Mouse (Mus musculus): ENCODE measurements around the gene Gm12216.
"Not testable (repeated sequence)": the region's sequence is repeated elsewhere in the genome, so short reads cannot be mapped to it uniquely, and the experiment has no call there.

The Gm12216 gene

GRCm38 (mm10) chr11:53858761-53859580 lies at the start of gene Gm12216:
Gm12216 (minus strand) TSS chr11:53859256.
- DNase-seq (ENCODE audit: low spot score) = peak; percentile 57

DNA sequence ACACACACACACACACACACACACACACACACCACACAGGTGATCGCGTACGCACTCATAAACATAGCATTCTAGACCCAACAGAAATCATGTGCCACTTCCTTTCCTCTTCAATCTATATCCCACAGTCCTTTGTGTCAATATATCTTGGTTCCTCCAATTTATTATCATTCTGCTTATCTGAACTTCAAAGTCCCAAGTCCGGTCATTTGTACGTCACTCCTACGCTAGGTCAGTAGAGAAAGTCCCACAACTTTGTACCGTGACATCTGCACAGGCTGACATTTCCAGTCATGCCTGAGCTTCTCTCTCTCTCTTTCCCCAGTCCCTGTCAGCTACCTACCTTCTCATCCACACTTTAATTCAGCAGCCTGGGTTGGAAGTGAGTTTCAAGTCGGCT lies 49.6 kb upstream of the Gm12216 start:
- no peak for DNase-seq (ENCODE audit: low spot score)

DNA sequence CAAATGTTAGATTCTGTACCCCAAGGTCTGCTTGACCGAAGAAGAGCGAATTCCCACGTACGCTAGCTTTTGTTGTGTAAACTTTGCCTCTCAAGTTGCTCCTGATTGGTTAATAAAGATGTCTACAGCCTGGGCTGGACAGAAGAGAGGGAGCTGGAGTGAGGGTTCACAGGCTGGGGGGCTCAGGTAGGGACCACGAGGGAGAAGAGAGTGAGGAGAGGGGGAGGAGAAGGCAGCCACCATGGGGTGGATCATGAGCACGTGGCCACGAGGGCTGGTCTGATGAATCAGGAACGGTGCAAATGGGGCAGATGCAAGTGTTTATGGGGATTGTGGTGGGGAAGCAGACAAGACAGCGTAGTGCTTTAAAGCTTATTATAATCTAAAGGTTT lies 45.5 kb upstream of the Gm12216 start:
- no peak for DNase-seq (ENCODE audit: low spot score)

DNA sequence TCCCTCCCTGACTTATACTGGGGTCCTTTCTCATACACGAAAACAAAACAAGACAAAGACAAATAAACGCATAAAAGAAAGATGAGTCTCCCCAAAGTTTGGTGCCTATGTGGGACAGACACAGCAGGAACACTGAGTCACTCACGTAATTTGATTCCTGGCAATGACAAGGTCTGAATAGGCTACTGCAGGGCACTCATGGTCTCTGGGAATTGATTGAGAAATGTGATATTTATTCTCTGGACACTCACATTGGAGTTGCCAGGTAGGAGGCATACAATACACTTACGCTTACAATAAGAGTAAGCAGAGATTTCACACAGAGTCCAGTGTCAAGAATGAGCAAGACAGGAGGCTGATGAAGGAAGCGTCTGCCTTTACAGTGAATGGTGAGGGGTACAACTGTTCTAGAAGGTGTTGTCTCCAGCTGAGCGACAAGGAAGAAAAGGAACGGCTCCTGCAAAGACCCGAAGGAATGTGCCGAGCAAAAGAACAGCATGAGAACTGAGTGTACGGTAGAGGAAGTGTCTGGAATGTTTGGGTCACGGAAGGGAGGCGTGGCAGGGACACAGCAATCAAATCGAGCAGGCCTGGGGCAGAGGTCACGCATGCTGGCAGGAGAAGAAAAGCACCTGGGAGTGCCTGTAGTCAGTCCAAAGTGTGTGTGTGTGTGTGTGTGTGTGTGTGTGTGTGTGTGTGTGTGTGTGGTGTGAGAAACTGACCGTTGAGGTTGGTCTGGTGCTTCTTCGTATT lies 44.9 kb upstream of the Gm12216 start:
- peak; percentile 76 for DNase-seq (ENCODE audit: low spot score)

- DNase-seq (ENCODE audit: low spot score) = no peak
Observed at GRCm38 (mm10) chr11:53902741-53903140, 43.7 kb upstream of the Gm12216 start.

- DNase-seq (ENCODE audit: low spot score) = no peak
Observed at GRCm38 (mm10) chr11:53900991-53901390, 41.9 kb upstream of the Gm12216 start.

DNA sequence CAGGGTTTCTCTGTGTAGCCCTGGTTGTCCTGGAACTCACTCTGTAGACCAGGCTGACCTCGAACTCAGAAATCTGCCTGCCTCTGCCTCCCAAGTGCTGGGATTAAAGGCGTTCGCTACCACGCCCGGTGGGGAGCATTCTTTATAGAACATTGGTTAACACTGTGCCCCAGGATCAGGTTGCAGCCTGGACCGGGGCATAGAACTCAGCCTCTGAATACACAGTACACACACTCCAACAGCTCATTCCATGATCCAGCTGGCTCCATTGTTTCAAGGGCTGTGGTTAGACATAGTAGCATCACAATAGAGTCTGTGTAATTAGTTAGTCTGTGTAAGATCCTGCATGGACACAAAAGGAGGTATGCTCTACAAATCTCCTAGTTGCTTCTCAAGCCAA lies 40.9 kb upstream of the Gm12216 start:
- no peak for DNase-seq (ENCODE audit: low spot score)

DNA sequence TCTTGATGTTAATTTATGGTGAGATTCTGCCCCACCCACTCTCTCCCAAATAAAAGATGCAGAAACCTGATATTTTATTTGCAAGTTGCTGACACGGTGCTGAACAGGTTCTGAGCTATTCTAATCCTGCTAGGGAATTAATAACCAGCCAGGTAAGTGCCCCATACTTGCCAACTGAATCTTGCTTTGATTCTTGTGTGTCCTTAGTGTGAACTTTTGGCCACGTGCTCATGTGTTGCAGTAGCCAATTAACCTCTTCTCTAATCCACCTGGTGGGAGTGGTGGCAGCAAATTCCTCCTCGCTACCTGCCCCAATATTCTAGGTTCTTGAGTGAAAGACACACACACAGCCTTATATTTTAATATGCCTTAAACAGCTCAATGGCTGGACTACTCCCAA lies 39.9 kb upstream of the Gm12216 start:
- DNase-seq (ENCODE audit: low spot score) = no peak

DNA sequence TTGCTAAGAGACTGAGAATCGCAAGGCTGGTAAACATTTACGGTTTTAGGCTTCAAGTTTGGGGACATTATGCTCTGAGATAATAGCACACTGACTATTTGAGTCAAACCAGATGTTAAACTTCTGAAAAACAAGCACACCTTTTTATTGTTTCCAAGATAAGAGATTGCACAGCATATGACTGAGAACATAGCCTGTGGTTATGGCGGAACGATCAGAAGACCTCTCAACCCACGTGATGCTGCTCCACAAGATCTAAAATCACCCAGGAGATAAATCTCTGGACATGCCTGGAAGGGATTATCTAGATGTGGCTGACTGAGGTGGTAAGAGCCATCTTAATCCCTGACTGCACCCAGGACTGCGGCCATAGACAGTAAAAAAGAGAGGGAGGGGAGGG lies 37.9 kb upstream of the Gm12216 start:
- no peak for DNase-seq (ENCODE audit: low spot score)

GRCm38 (mm10) chr11:53893451-53893850 lies 34.4 kb upstream of the Gm12216 start:
- DNase-seq (ENCODE audit: low spot score) = no peak

- no peak for DNase-seq (ENCODE audit: low spot score)
Observed at GRCm38 (mm10) chr11:53892716-53893416, 33.8 kb upstream of the Gm12216 start.

DNA sequence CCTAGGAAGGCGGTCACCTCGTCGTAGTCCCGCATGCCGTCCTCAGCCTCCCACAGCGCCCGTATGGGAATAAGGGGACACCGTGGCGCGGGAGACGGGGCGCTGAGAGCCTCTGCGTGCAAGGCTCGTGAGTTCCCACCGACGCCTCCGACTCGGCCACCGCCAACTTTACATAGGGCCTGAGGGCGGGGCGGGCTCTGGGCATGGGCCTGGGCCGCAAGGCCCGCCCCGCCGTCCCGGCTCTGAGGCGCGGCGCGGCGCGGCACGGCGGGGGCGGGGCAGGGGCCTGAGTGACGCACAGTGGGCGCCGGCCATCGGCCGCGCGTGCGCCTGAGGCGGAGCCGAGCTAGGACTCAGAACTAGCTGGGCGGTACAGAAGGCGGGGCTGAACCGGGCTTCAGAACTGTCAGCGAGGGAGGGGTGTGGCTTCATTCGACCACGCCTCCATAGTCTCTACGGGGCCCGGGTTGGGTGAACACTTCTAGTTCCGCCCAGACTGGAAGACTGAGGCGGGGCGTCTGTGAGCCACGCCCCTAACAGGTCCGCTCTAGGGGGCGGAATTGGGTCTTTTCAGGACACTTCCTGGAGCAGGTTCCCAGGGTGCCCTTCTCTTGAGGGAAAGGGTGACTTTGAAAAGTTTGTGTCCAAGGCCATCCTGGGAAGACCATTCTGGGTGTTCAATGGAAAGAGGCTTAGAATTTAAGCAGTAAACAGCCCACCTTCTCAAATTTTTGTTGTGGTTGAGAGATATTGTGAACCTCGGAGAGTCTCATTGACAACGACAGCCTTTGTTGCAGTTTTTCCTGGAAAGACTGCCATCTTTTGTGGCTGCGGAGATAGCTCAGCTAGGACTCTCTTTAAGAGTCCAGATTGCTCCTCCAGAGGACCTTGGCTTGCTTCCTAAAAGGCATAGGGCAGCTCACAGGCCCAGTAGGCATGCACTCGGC lies 32.7 kb upstream of the Gm12216 start, which contains the start of gene Slc22a5:
TSS of gene Slc22a5 (minus strand) at position 156 of the 947 bp plus-strand sequence.
- DNase-seq (ENCODE audit: low spot score) = peak; percentile 100

- DNase-seq (ENCODE audit: low spot score) = no peak
Observed at GRCm38 (mm10) chr11:53890906-53891504, 31.9 kb upstream of the Gm12216 start.

GRCm38 (mm10) chr11:53890225-53890624 lies 31.2 kb upstream of the Gm12216 start:
- DNase-seq (ENCODE audit: low spot score) = no peak

DNA sequence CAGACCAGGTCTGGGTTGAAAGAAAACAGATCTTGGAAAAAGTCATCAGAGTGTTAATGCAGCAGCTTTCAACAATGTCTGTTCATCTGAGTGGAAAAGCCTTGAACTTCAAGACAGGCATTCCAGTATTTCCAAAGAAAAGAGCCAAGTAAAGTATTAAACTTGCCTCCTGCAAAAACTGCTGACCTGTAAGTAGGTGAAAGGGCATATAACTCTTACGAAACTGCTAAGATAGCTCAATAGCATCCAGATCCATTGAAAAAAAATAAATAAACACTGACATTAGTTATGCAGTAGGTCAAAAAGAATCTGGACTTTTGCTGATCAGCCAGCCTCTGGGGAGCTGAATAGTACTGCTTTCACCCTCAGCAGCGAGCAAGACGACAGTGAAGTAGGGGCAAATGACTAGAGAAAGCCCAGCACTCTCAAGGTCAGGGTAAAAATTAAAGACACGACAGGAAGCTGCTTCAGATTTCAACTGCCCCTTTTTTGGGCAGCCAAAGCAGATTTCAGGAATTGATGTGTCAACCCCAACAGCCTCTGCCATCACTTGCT lies 30.1 kb upstream of the Gm12216 start:
- no peak for DNase-seq (ENCODE audit: low spot score)

GRCm38 (mm10) chr11:53888242-53888641 lies 29.2 kb upstream of the Gm12216 start:
- DNase-seq (ENCODE audit: low spot score) = no peak

- no peak for DNase-seq (ENCODE audit: low spot score)
Observed at GRCm38 (mm10) chr11:53883287-53883686, 24.2 kb upstream of the Gm12216 start.

- DNase-seq (ENCODE audit: low spot score) = not testable (repeated sequence)
Observed at GRCm38 (mm10) chr11:53878096-53878495, 19.0 kb upstream of the Gm12216 start.

GRCm38 (mm10) chr11:53876488-53876887 lies 17.4 kb upstream of the Gm12216 start:
- no peak for DNase-seq (ENCODE audit: low spot score)

GRCm38 (mm10) chr11:53874706-53875105 lies 15.7 kb upstream of the Gm12216 start:
- no peak for DNase-seq (ENCODE audit: low spot score)
